Mouse (Mus musculus) lung, adult 18-20 months (tissue): ENCODE measurements around the gene Lad1.

Experiments used
- DNase-seq, 2 experiments: peaks; one replicate each; pipeline ENCODE4 v3.0.0; 2022; ENCODE audit warnings: mixed read lengths in 2 of 2

Lad1 gene

GRCm38 (mm10) chr1:135847611-135848351 is 29.4 kb downstream of the Lad1 start:
- DNase-seq, result no peak

GRCm38 (mm10) chr1:135850722-135851512 is 32.5 kb downstream of the Lad1 start:
- DNase-seq, result peak in 1 of 2 experiments; percentile 23

GRCm38 (mm10) chr1:135852044-135852756 is 33.8 kb downstream of the Lad1 start:
- DNase-seq, result peak in 1 of 2 experiments; percentile 13

- DNase-seq, result no peak
Measured at GRCm38 (mm10) chr1:135853200-135853599, 34.8 kb downstream of the Lad1 start.

GRCm38 (mm10) chr1:135854591-135855343 is 36.4 kb downstream of the Lad1 start:
- DNase-seq, result no peak

- DNase-seq, result no peak
Measured at GRCm38 (mm10) chr1:135855344-135855687, 36.9 kb downstream of the Lad1 start.

GRCm38 (mm10) chr1:135856070-135856469 is 37.7 kb downstream of the Lad1 start:
- DNase-seq, result no peak

GRCm38 (mm10) chr1:135857137-135857775 is 38.9 kb downstream of the Lad1 start:
- DNase-seq, result no peak

- DNase-seq, result no peak
Measured at GRCm38 (mm10) chr1:135858533-135858932, 40.1 kb downstream of the Lad1 start.

- no peak for DNase-seq
Measured at GRCm38 (mm10) chr1:135861091-135861490, 42.7 kb downstream of the Lad1 start.

- DNase-seq, result peak in 1 of 2 experiments; percentile 29
Measured at GRCm38 (mm10) chr1:135861980-135862552, 43.7 kb downstream of the Lad1 start.

- DNase-seq, result no peak
Measured at GRCm38 (mm10) chr1:135862561-135862960, 44.2 kb downstream of the Lad1 start.

- no peak for DNase-seq
Measured at GRCm38 (mm10) chr1:135863786-135864335, 45.5 kb downstream of the Lad1 start.

- DNase-seq, result no peak
Measured at GRCm38 (mm10) chr1:135864830-135865229, 46.4 kb downstream of the Lad1 start.

GRCm38 (mm10) chr1:135865518-135866194 is 47.3 kb downstream of the Lad1 start:
- peak; percentile 66 to 75 for DNase-seq

- no peak for DNase-seq
Measured at GRCm38 (mm10) chr1:135868570-135868969, 50.2 kb downstream of the Lad1 start.

GRCm38 (mm10) chr1:135872991-135873390 is 54.6 kb downstream of the Lad1 start:
- DNase-seq, result no peak

GRCm38 (mm10) chr1:135877248-135877647 is 58.9 kb downstream of the Lad1 start:
- DNase-seq, result no peak

GRCm38 (mm10) chr1:135882385-135883109 is 64.1 kb downstream of the Lad1 start:
- DNase-seq, result peak; percentile 30 to 46
